Mouse (Mus musculus) neural tube, embryonic 12.5 days (tissue): ENCODE data around the gene Ginm1. TPM values are rescaled to one million over a fixed set of nuclear protein-coding genes. Genes with fewer than 3 reads are reported as not detected.

Source experiments
- ATAC-seq: fragments of 200-750 bp; cut with Nextera tagmentation; 2 replicates; pipeline ENCODE4 v1.8.0; 2017; ENCODE audit warnings: low read depth, mild to moderate bottlenecking, moderate TSS enrichment, moderate library complexity; ENCODE audit not compliant: low FRiP score
- H3K27ac ChIP-seq: fragments of 300-500 bp; sonication (generic); 2 replicates; pipeline ENCODE4 v1.5.1; 2016
- H3K27me3 ChIP-seq: fragments of 300-500 bp; sonication (generic); replicated peaks from 2 replicates; pipeline ENCODE4 v1.6.1; 2016; ENCODE audit warnings: mild to moderate bottlenecking
- H3K36me3 ChIP-seq: fragments of 300-500 bp; sonication (generic); 2 replicates; pipeline ENCODE4 v1.6.1; 2016; ENCODE audit warnings: mild to moderate bottlenecking
- H3K4me1 ChIP-seq: fragments of 300-500 bp; sonication (generic); 2 replicates; pipeline ENCODE4 v1.6.1; 2016
- H3K4me2 ChIP-seq: fragments of 300-500 bp; sonication (generic); replicated peaks from 2 replicates; pipeline ENCODE4 v1.6.1; 2016; ENCODE audit warnings: mild to moderate bottlenecking
- H3K4me3 ChIP-seq: fragments of 300-500 bp; sonication (generic); 2 replicates; pipeline ENCODE4 v1.5.1; 2016
- H3K9ac ChIP-seq: fragments of 300-500 bp; sonication (generic); 2 replicates; pipeline ENCODE4 v1.6.1; 2016; ENCODE audit warnings: mild to moderate bottlenecking
- H3K9me3 ChIP-seq: fragments of 300-500 bp; sonication (generic); 2 replicates; pipeline ENCODE4 v1.6.1; 2016; ENCODE audit warnings: mild to moderate bottlenecking
- WGBS: fragments of 180-500 bp; shearing (Covaris S2); methylation state at CpG from one replicate; pipeline ENCODE4 v1.1.7; 2016; 5-methylcytosine and 5-hydroxymethylcytosine counted together
- microRNA-seq: library from miRNA; unstranded; fragments of <30 nt; microRNA quantifications from one replicate; pipeline ENCODE4, GENCODE M21; 2017
- polyA plus RNA-seq: library from polyadenylated mRNA; unstranded; fragments of >200 nt; fragmentation: Nextera tagmentation; extraction: Ambion mirVana; gene quantifications from 2 replicates; pipeline ENCODE4 v1.2.1, GENCODE M21; 2016

The Ginm1 gene
- polyA plus RNA-seq, 1 experiment from 2014 or later, result 54.4 TPM

GRCm38 (mm10) chr10:7737914-7738313 lies 54.7 kb downstream of the Ginm1 start:
- Histone ChIP-seq H3K4me1 (no peaks in the 10 kb centered on the region), H3K4me3 (no peak overlapping the region), H3K9ac (no peak overlapping the region), H3K27ac (no peak overlapping the region), H3K36me3 (peaks cover 15% of the 10 kb centered on the region; the same call in 1 of the 2 replicates), H3K4me2 (no peak overlapping the region), H3K27me3 (no peaks in the 10 kb centered on the region), H3K9me3 (no peaks in the 10 kb centered on the region)
- ATAC-seq, result no peak
- WGBS, result 77% methylated on average over 3 of the region's 3 CpGs

GRCm38 (mm10) chr10:7737122-7737521 lies 55.5 kb downstream of the Ginm1 start:
- no peak overlapping the region for H3K4me3 ChIP-seq
- no peaks in the 10 kb centered on the region for H3K4me1 ChIP-seq
- peaks cover 11% of the 10 kb centered on the region; the same call in 1 of the 2 replicates for H3K36me3 ChIP-seq
- no peak overlapping the region for H3K27ac ChIP-seq
- ATAC-seq, result no peak
- no peak overlapping the region for H3K9ac ChIP-seq
- H3K9me3 ChIP-seq, result no peaks in the 10 kb centered on the region
- H3K4me2 ChIP-seq, result no peak overlapping the region
- H3K27me3 ChIP-seq, result no peaks in the 10 kb centered on the region

GRCm38 (mm10) chr10:7731582-7731981 lies 61.0 kb downstream of the Ginm1 start:
- ATAC-seq, result no peak
- Histone ChIP-seq H3K9ac (no peak overlapping the region), H3K9me3 (no peaks in the 10 kb centered on the region), H3K4me2 (no peak overlapping the region), H3K27me3 (no peaks in the 10 kb centered on the region), H3K4me3 (no peak overlapping the region), H3K27ac (no peak overlapping the region), H3K4me1 (peaks cover 13% of the 10 kb centered on the region), H3K36me3 (no peaks in the 10 kb centered on the region)

GRCm38 (mm10) chr10:7727011-7727410 lies 65.6 kb downstream of the Ginm1 start:
- peak overlapping the region; percentile 90 for H3K4me2 ChIP-seq
- ATAC-seq, result no peak
- H3K27ac ChIP-seq, result no peak overlapping the region
- peaks cover 14% of the 10 kb centered on the region for H3K4me1 ChIP-seq
- no peaks in the 10 kb centered on the region for H3K9me3 ChIP-seq
- H3K4me3 ChIP-seq, result peak overlapping the region; percentile 84; the same call in 1 of the 2 replicates
- H3K27me3 ChIP-seq, result no peaks in the 10 kb centered on the region
- peak overlapping the region; percentile 27; the same call in 1 of the 2 replicates for H3K9ac ChIP-seq
- H3K36me3 ChIP-seq, result no peaks in the 10 kb centered on the region
- 31% methylated on average over 3 of the region's 3 CpGs for WGBS

- Histone ChIP-seq H3K4me2 (peak overlapping the region; percentile 90), H3K27ac (no peak overlapping the region), H3K9me3 (no peaks in the 10 kb centered on the region), H3K4me1 (peaks cover 14% of the 10 kb centered on the region), H3K9ac (peak overlapping the region; percentile 67), H3K36me3 (no peaks in the 10 kb centered on the region), H3K4me3 (peak overlapping the region; percentile 84), H3K27me3 (no peaks in the 10 kb centered on the region)
- WGBS, result under 1% methylated on average over 8 of the region's 8 CpGs
- 0 out of 2 replicates have a peak, but pooled peaks have one; percentile 8 for ATAC-seq
Observed at GRCm38 (mm10) chr10:7726501-7726812, 66.2 kb downstream of the Ginm1 start.

GRCm38 (mm10) chr10:7725751-7726500 lies 66.7 kb downstream of the Ginm1 start, which contains the start of gene Katna1:
Gene Katna1 (plus strand): TSS chr10:7726000.
- H3K4me1 ChIP-seq, result peaks cover 11% of the 10 kb centered on the region
- peak within 1 kb of the TSS; percentile 90 for H3K4me2 ChIP-seq
- whole genome bisulfite sequencing, result under 1% methylated on average over 49 of the region's 49 CpGs
- no peaks in the 10 kb centered on the region for H3K27me3 ChIP-seq
- ATAC-seq, result peak; percentile 98
- H3K27ac ChIP-seq, result no peak within 1 kb of the TSS
- no peaks in the 10 kb centered on the region for H3K9me3 ChIP-seq
- H3K9ac ChIP-seq, result peak within 1 kb of the TSS; percentile 67
- peak within 1 kb of the TSS; percentile 84 for H3K4me3 ChIP-seq
- no peaks in the 10 kb centered on the region for H3K36me3 ChIP-seq

Small RNA genes lying within 50 kb of the gene (microRNA-seq; reads per million reads assigned to microRNA genes)
- 1.1 reads per million for gene Mir5104

Other genes starting within 250 kb of the Ginm1 start
- gene Lrp11, start 203.0 kb downstream of the Ginm1 start, polyA plus RNA-seq, result 21.9 and 27.1 TPM in 2 replicates
- gene Nup43, start 125.3 kb downstream of the Ginm1 start, polyA plus RNA-seq, result 40.5 and 43.2 TPM in 2 replicates
- 143 and 153 TPM in 2 replicates for gene Pcmt1, start 111.7 kb downstream of the Ginm1 start, polyA plus RNA-seq
- gene Lats1, start 111.6 kb downstream of the Ginm1 start, polyA plus RNA-seq, result 12.7 and 13.7 TPM in 2 replicates
- 50.9 and 53.9 TPM in 2 replicates for gene Katna1, start 66.8 kb downstream of the Ginm1 start, polyA plus RNA-seq
- gene Ppil4, start 67 bp upstream of the Ginm1 start, polyA plus RNA-seq, result 46.6 and 52.4 TPM in 2 replicates
- 0.05 and 0.09 TPM in 2 replicates for gene Zc3h12d, start 39.6 kb upstream of the Ginm1 start, polyA plus RNA-seq
- gene Tab2, start 163.4 kb upstream of the Ginm1 start, polyA plus RNA-seq, result 18.3 and 19.4 TPM in 2 replicates